ENCODE assay signal across 23 mouse cellular contexts in genomic region chr11:55217880-55218279, GRCm38 (mm10). TPM values are rescaled to one million over a fixed set of nuclear protein-coding genes. Genes with fewer than 3 reads are reported as not detected.
A peak's percentile ranks its signal among the peaks of the same experiment; 100 is the strongest.
DNase-seq lines count a peak whose midpoint lies in the region; ATAC-seq and TF ChIP-seq lines count a peak whose summit lies in the region.
"Had no signal": no experiment of that assay in that cellular context is flagged by ENCODE, and none has a peak within 500 bp of the region (broad histone marks: within the 10 kb centered on the region; RNA-seq: fewer than 3 reads in every experiment).

No protein-coding gene starts in this region.

- TF ChIP-seq POLR2A in cortical plate, adult 2 months (IDR thresholded peaks at IDR 0.05; ENCODE audit: extremely low read depth, insufficient read depth, low read length): no peak
- no peak for TF ChIP-seq POLR2A in cerebellum, adult 2 months (IDR thresholded peaks at IDR 0.05; ENCODE audit: borderline replicate concordance, insufficient read depth, low read length)

- peak; percentile 19 to 31 for DNase-seq in heart, postnatal 10 days
- no peak for DNase-seq in left cerebral cortex, adult 2 months (ENCODE audit: extremely low spot score in 1 of 2, low spot score in 2 of 2)
- DNase-seq in left cerebral cortex, postnatal 10 days (ENCODE audit: extremely low spot score in 1 of 2, low spot score in 2 of 2): no peak
- DNase-seq in gastrocnemius, adult 2 months: no peak
- DNase-seq in cerebellum, adult 2 months: no peak
- DNase-seq: cerebellum, postnatal 25 days; forebrain, postnatal 0 days; layer of hippocampus, postnatal 36 days; left cerebral cortex, postnatal 4 days; lung, adult 18-20 months; right cerebral cortex, postnatal 4 days; thymus, postnatal 36 days had no signal

- no peak overlapping the region for H3K27ac ChIP-seq in heart, embryonic 11.5 days (ENCODE audit: low read depth, low read length)
- peak overlapping the region; percentile 72 for H3K27ac ChIP-seq in left cerebral cortex, adult 2 months
- H3K27ac ChIP-seq in cortical plate, adult 2 months (ENCODE audit: insufficient read depth, low read length): 0 out of 2 replicates have a peak overlapping the region, but pooled peaks have one; percentile 14
- H3K27ac ChIP-seq in liver, embryonic 16.5 days (ENCODE audit: low read length): peak overlapping the region; percentile 78
- H3K27ac ChIP-seq in gastrocnemius, adult 2 months: no peak overlapping the region
- H3K27ac ChIP-seq in cerebellum, adult 2 months (ENCODE audit: insufficient read depth, low read length): no peak overlapping the region
- H3K27ac ChIP-seq: embryonic facial prominence, embryonic 15.5 days; heart, embryonic 13.5 days; hindbrain, embryonic 10.5 days; hindbrain, postnatal 0 days; neural tube, embryonic 15.5 days had no signal

- 0 out of 2 replicates have a peak, but pooled peaks cover 3% of the 10 kb centered on the region for H3K36me3 ChIP-seq in heart, embryonic 11.5 days (ENCODE audit: control insufficient read depth, insufficient read depth, low read length)
- H3K36me3 ChIP-seq in liver, embryonic 16.5 days (ENCODE audit: control insufficient read depth, insufficient read depth): no peaks in the 10 kb centered on the region

- no peak overlapping the region for H3K4me2 ChIP-seq in heart, embryonic 11.5 days
- H3K4me2 ChIP-seq in liver, embryonic 16.5 days (ENCODE audit: low read depth, low read length): no peak overlapping the region
- H3K4me2 ChIP-seq: embryonic facial prominence, embryonic 15.5 days; heart, embryonic 13.5 days; neural tube, embryonic 15.5 days had no signal

- no peak overlapping the region for H3K9ac ChIP-seq in heart, embryonic 11.5 days (ENCODE audit: low read depth, low read length)
- 0 out of 2 replicates have a peak overlapping the region, but pooled peaks have one; percentile 14 for H3K9ac ChIP-seq in liver, embryonic 16.5 days (ENCODE audit: low read depth, low read length)
- H3K9ac ChIP-seq: embryonic facial prominence, embryonic 15.5 days; forebrain, postnatal 0 days; heart, embryonic 13.5 days; neural tube, embryonic 15.5 days had no signal

- peaks cover 3% of the 10 kb centered on the region; the same call in 1 of the 2 replicates for H3K4me1 ChIP-seq in heart, embryonic 11.5 days (ENCODE audit: control insufficient read depth, insufficient read depth, low read length)
- H3K4me1 ChIP-seq in cortical plate, adult 2 months (ENCODE audit: control insufficient read depth, insufficient read depth, low read length): peaks cover 5% of the 10 kb centered on the region; the same call in 1 of the 2 replicates
- peaks cover 10% of the 10 kb centered on the region for H3K4me1 ChIP-seq in liver, embryonic 16.5 days (ENCODE audit: control insufficient read depth, low read depth, low read length)
- H3K4me1 ChIP-seq in cerebellum, adult 2 months (ENCODE audit: control insufficient read depth, insufficient read depth, low read length): 0 out of 2 replicates have a peak, but pooled peaks cover 3% of the 10 kb centered on the region
- H3K4me1 ChIP-seq: embryonic facial prominence, embryonic 15.5 days; hindbrain, embryonic 10.5 days; neural tube, embryonic 15.5 days had no signal

- WGBS in heart, embryonic 11.5 days (ENCODE audit: insufficient replicate concordance): 70% methylated on average over 7 of the region's 7 CpGs
- WGBS in liver, embryonic 16.5 days (ENCODE audit: insufficient replicate concordance): 69% methylated on average over 7 of the region's 7 CpGs
- 82% methylated on average over 7 of the region's 7 CpGs for WGBS in cerebellum, adult 2 months

- H3K4me3 ChIP-seq in heart, embryonic 11.5 days (ENCODE audit: low read depth, low read length): no peak overlapping the region
- no peak overlapping the region for H3K4me3 ChIP-seq in left cerebral cortex, adult 2 months
- H3K4me3 ChIP-seq in cortical plate, adult 2 months (ENCODE audit: insufficient read depth, low read length): no peak overlapping the region
- H3K4me3 ChIP-seq in liver, embryonic 16.5 days (ENCODE audit: low read depth, low read length): no peak overlapping the region
- no peak overlapping the region for H3K4me3 ChIP-seq in gastrocnemius, adult 2 months
- H3K4me3 ChIP-seq in cerebellum, adult 2 months (replicated peaks; ENCODE audit: insufficient read depth, low read depth, low read length): no peak overlapping the region
- H3K4me3 ChIP-seq: embryonic facial prominence, embryonic 15.5 days; heart, embryonic 13.5 days; hindbrain, embryonic 10.5 days; megakaryocyte, embryonic 14.5 days; neural tube, embryonic 15.5 days had no signal

- no peak for ATAC-seq in heart, embryonic 11.5 days (replicated peaks; ENCODE audit: insufficient number of reproducible peaks, low FRiP score, low TSS enrichment)
- ATAC-seq in liver, embryonic 16.5 days (ENCODE audit: low read depth): 0 out of 2 replicates have a peak, but pooled peaks have one; percentile 6
- ATAC-seq: forebrain, postnatal 0 days; hindbrain, postnatal 0 days; midbrain, embryonic 16.5 days had no signal

- no peak for TF ChIP-seq CTCF in left cerebral cortex, adult 2 months (IDR thresholded peaks at IDR 0.05)
- TF ChIP-seq CTCF in cortical plate, adult 2 months (IDR thresholded peaks at IDR 0.05; ENCODE audit: extremely low read depth, insufficient read depth, low read length): no peak
- no peak for TF ChIP-seq CTCF in gastrocnemius, adult 2 months (IDR thresholded peaks at IDR 0.05)
- no peak for TF ChIP-seq CTCF in cerebellum, adult 2 months (IDR thresholded peaks at IDR 0.05; ENCODE audit: borderline replicate concordance, insufficient read depth, low read depth, low read length)

- intact Hi-C loops in heart, postnatal 10 days (cut with DNase I): no loop called here
- intact Hi-C loops in left cerebral cortex, adult 2 months (cut with DNase I): no loop called here
- intact Hi-C loops in left cerebral cortex, postnatal 10 days (cut with DNase I): no loop called here
- intact Hi-C loops in gastrocnemius, adult 2 months (cut with DNase I): no loop called here

- no peaks in the 10 kb centered on the region for H3K27me3 ChIP-seq in heart, embryonic 11.5 days (ENCODE audit: control insufficient read depth, insufficient read depth, low read length)
- no peaks in the 10 kb centered on the region for H3K27me3 ChIP-seq in liver, embryonic 16.5 days (ENCODE audit: control insufficient read depth, insufficient read depth, low read depth, low read length)
- no peaks in the 10 kb centered on the region for H3K27me3 ChIP-seq in cerebellum, adult 2 months (ENCODE audit: control insufficient read depth, insufficient read depth, low read length)
- H3K27me3 ChIP-seq: embryonic facial prominence, embryonic 15.5 days; heart, embryonic 13.5 days; megakaryocyte, embryonic 14.5 days; neural tube, embryonic 15.5 days had no signal

- no peaks in the 10 kb centered on the region for H3K9me3 ChIP-seq in heart, embryonic 11.5 days (replicated peaks; ENCODE audit: control insufficient read depth, low read length)
- no peaks in the 10 kb centered on the region for H3K9me3 ChIP-seq in liver, embryonic 16.5 days (replicated peaks; ENCODE audit: control insufficient read depth, low read length)
- H3K9me3 ChIP-seq: embryonic facial prominence, embryonic 15.5 days; heart, embryonic 13.5 days; megakaryocyte, embryonic 14.5 days; neural tube, embryonic 15.5 days had no signal

RNA-seq across cellular contexts. Expression of gene Slc36a1, which starts 13.7 kb away (rescaled TPM):
- total RNA-seq in heart, postnatal 10 days (2021): 10 to 100 TPM; 11.4 to 12.9 TPM
- 0.59 and 2.0 TPM in 2 replicates for polyA plus RNA-seq in heart, embryonic 11.5 days (2014; fragmentation: Nextera tagmentation; extraction: Ambion mirVana)
- 10 to 100 TPM; 74.0 to 79.1 TPM for total RNA-seq in left cerebral cortex, adult 2 months (2021)
- 10 to 100 TPM; 58.5 to 59.0 TPM for total RNA-seq in left cerebral cortex, postnatal 10 days (2021)
- 33.5 and 35.9 TPM in 2 replicates for polyA plus RNA-seq in cortical plate, adult 2 months (2012; rRNA removed)
- polyA plus RNA-seq in liver, embryonic 16.5 days (2015; fragmentation: Nextera tagmentation; extraction: Ambion mirVana): 2.3 and 2.5 TPM in 2 replicates
- 1 to 10 TPM; 6.2 TPM for total RNA-seq in gastrocnemius, adult 2 months (2021)
- polyA plus RNA-seq in cerebellum, adult 2 months (2012; rRNA removed): 41.1 and 41.5 TPM in 2 replicates

RNA-seq across cellular contexts. Expression of gene Slc36a2, which starts 33.0 kb away (rescaled TPM):
- total RNA-seq in heart, postnatal 10 days (2021): 10 to 100 TPM in 1 of 2 experiments, 1 to 10 TPM in 1; 9.4 to 24.0 TPM
- 3.5 TPM in 2 replicates for polyA plus RNA-seq in heart, embryonic 11.5 days (2014; fragmentation: Nextera tagmentation; extraction: Ambion mirVana)
- total RNA-seq in left cerebral cortex, adult 2 months (2021): under 1 TPM in 1 of 2 experiments, not detected in 1; 0.32 TPM
- total RNA-seq in left cerebral cortex, postnatal 10 days (2021): under 1 TPM; 0.17 to 0.63 TPM
- polyA plus RNA-seq in cortical plate, adult 2 months (2012; rRNA removed): 0.53 and 0.75 TPM in 2 replicates
- polyA plus RNA-seq in liver, embryonic 16.5 days (2015; fragmentation: Nextera tagmentation; extraction: Ambion mirVana): 39.3 and 51.1 TPM in 2 replicates
- total RNA-seq in gastrocnemius, adult 2 months (2021): under 1 TPM; 0.15 to 0.61 TPM
- polyA plus RNA-seq in cerebellum, adult 2 months (2012; rRNA removed): 0.71 and 0.82 TPM in 2 replicates
- polyA plus RNA-seq: C2C12 had no signal

Comparison
In these comparisons a context has a peak if more than half of its experiments do, and no peak if none do; other contexts are left out.
1. DNase-seq: peak in heart, postnatal 10 days (2 of 2); none in left cerebral cortex, adult 2 months (0 of 2), left cerebral cortex, postnatal 10 days (0 of 2), gastrocnemius, adult 2 months (single experiment) and cerebellum, adult 2 months (0 of 2).
2. H3K27ac ChIP-seq: peak in left cerebral cortex, adult 2 months (single experiment), cortical plate, adult 2 months (single experiment) and liver, embryonic 16.5 days (single experiment); none in heart, embryonic 11.5 days (single experiment), gastrocnemius, adult 2 months (single experiment) and cerebellum, adult 2 months (single experiment).
3. RNA of gene Slc36a1, which starts 13.7 kb away (total RNA-seq): 74.0 to 79.1 TPM in left cerebral cortex, adult 2 months and 58.5 to 59.0 TPM in left cerebral cortex, postnatal 10 days; 11.4 to 12.9 TPM in heart, postnatal 10 days and 6.2 TPM in gastrocnemius, adult 2 months; every median in the first group is over 4 times any median in the second.
4. RNA of gene Slc36a2, which starts 33.0 kb away (total RNA-seq): 9.4 to 24.0 TPM in heart, postnatal 10 days; 0.17 to 0.63 TPM in left cerebral cortex, postnatal 10 days, 0.15 to 0.61 TPM in gastrocnemius, adult 2 months and 0.32 TPM in left cerebral cortex, adult 2 months; every median in the first group is over 4 times any median in the second.